Mouse (Mus musculus) kidney, postnatal 25 days (tissue): ENCODE results near the gene Nploc4.

Experiments used
- DNase-seq, 2 experiments: peaks; one replicate each; pipeline ENCODE4 v3.0.0; 2021; ENCODE audit warnings: mixed read lengths in 2 of 2

The Nploc4 gene

DNA sequence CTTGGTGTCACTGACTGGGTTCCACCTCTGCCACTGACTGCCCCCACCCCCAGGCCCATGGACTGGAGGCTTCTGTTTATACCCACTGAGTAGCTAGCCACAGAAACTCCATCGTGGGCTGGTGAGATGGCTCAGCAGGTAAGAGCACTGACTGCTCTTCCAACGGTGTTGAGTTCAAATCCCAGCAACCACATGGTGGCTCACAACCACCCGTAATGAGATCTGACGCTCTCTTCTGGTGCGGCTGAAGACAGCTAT lies 85.5 kb downstream of the Nploc4 start:
- DNase-seq, result peak in 1 of 2 experiments; percentile 41

DNA sequence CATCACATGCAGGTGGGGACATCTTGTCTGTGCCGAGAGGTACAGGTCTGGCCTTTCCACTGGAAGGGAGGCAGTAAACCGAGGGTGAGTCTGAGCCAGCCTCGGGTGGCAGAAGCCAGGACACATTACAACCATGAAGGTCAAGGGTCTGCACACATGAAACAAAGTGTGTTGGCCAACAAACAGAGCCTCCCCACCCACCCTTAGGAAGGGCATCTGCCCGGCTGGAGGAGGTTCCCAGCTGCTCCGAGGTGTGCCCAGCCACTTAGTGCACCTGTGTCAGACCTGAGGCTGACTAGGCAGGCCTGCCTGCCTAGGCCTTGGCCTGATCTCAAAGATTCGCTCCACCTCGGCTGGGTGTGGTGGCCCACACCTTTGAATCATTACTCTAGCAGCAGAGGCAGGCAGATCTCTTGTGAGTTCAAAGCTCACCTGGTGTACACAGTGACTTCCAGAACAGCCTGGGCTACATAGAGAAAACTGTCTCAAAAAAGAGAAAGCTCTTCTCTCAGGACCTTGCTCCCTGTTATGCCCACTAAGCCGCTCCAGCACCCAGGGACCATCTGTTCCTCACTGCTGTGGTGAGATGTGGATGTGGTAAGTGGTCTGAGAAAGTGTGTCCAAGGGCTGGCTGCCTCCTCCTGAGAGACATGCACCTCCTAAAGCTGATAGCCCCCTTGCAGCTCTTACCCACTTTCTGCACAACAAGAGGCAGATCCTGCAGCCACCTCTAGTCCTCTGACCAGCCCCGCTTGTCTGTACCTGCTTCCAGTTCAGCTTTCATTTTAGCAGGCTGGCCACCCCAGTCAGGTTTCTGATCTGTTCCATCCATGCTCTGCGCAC lies 86.0 kb downstream of the Nploc4 start:
- peak; percentile 15 to 69 for DNase-seq

DNA sequence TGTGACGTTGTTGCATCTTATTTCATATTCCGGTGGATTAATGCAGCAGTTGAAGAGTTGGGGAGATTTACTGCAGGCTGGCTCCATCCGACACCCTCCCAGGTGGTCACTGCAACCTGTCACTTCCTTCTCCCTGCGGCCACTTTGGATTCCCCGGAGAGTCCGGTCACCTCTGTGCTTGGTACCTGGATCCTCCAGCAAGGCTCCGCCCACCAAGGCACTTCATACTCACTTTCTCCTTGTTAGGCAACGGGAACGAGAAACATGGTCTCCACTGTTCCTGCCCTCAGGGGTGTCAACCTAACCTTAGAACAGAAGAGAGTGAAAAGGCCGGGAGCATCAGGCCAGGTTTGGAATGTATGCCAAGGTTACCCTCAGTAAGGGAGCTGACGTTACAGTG lies 86.8 kb downstream of the Nploc4 start:
- peak; percentile 59 to 86 for DNase-seq

DNA sequence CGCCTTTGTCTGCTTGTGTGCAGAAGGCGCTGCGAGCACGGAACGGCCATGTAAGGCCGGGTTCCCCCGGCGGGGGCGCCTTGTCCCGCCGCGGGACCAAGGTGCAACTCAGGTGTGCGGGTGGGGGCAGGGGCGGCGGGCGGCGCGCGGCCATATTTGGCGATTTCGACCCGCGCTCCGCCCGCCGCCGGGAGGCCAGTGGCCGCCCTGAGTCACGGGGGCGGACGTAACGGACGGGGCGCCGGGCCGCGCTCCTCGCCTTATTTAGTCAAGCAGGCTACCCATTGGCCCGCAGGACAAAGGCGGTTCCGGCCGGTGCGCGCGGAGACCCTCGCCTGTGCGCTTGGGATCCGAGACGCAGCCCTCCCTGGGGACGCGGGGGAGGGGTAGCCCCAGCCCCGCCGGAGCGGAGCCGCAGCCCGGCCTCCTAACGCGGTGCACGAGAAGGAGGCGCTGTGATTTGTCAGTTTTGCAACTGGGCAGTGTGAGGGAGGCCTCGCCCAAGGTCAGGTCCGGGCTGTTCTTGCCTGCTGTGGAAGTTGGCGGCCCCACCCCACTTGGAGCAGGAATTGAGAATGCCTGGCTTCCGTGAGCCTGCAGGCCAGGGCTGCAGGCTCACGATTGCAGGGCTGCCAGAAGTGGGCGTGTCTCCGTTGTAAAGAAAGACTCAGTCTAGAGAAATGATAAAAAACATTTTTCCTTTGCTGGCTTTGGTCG lies 87.4 kb downstream of the Nploc4 start:
- DNase-seq, result peak; percentile 91 to 98

GRCm38 (mm10) chr11:120349371-120349985 lies 88.0 kb downstream of the Nploc4 start:
- DNase-seq, result peak; percentile 59 to 86

- DNase-seq, result peak; percentile 73 to 89
Observed at GRCm38 (mm10) chr11:120348684-120349370, 88.7 kb downstream of the Nploc4 start.

GRCm38 (mm10) chr11:120347791-120348683 lies 89.5 kb downstream of the Nploc4 start, which contains the start of gene Actg1:
TSS of gene Actg1 (minus strand) at chr11:120348542.
- peak; percentile 84 to 97 for DNase-seq

DNA sequence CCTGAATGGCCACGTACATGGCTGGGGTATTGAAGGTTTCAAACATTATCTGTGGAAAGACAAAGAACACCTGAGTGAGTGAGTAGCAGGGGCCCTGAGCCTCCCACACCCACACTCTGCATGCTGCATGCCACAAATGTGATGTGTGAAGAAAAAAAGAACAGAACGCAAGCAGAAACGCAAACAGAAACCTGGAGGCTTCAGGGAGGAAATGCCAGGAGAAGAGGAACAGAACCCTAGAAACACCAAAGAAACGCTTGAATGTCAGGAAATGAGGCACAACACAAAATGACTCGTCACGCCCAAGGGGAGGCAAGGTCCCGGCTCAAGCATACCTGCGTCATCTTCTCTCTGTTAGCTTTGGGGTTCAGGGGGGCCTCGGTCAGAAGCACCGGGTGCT lies 90.2 kb downstream of the Nploc4 start:
- peak; percentile 20 to 35 for DNase-seq

GRCm38 (mm10) chr11:120346383-120347034 lies 91.0 kb downstream of the Nploc4 start:
- peak in 1 of 2 experiments; percentile 37 for DNase-seq

DNA sequence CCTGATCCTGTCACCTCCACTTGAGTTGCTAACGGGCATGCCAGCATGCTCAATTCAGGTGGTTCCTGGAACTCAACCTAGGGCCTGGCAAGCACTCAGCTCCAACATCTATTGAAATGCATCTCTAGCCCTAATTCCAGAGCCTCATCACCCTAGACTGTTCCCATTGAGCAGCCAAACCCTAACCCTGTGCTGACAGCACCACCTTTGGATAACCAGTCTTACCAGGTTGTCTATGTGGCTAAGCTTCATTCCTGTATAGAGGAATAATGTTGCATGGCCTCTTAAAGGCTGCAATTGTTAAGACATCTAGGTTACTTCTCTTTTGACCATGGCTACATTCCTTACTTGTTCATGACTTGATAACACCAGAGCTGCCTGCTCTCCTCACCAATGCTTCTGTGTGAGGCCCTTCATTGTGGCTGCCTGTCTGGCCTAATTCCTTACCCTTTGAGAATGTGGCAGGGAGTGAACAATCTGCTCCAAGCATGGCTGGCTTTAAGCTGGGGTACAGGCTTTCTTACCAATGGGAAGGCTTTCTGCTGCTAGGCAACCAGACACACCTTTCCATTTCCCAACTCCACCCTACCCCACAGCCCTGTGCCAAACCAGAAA lies 92.3 kb downstream of the Nploc4 start:
- DNase-seq, result peak in 1 of 2 experiments; percentile 51

- DNase-seq, result peak in 1 of 2 experiments; percentile 38
Observed at GRCm38 (mm10) chr11:120344310-120344920, 93.1 kb downstream of the Nploc4 start.

GRCm38 (mm10) chr11:120343519-120344309 lies 93.8 kb downstream of the Nploc4 start:
- peak in 1 of 2 experiments; percentile 45 for DNase-seq

- DNase-seq, result peak in 1 of 2 experiments; percentile 20
Observed at GRCm38 (mm10) chr11:120342656-120343160, 94.8 kb downstream of the Nploc4 start.

DNA sequence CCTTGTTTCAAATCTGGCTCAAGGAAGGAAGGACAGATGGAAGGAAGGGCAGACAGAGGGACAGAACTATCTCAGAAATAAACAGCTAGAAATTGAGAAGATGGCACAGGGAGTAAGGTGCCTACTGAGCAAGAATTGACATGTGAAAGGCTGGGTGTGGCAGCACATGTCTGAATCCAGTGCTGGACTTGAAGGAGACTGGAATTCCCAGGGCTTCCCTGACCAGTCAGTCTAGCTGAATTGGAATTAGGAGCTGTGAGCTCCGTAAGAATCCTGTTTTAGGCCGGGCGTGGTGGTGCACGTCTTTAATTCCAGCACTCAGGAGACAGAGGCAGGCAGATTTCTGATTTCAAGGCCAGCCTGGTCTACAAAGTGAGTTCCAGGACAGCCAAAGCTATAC lies 95.8 kb downstream of the Nploc4 start:
- DNase-seq, result peak in 1 of 2 experiments; percentile 26

DNA sequence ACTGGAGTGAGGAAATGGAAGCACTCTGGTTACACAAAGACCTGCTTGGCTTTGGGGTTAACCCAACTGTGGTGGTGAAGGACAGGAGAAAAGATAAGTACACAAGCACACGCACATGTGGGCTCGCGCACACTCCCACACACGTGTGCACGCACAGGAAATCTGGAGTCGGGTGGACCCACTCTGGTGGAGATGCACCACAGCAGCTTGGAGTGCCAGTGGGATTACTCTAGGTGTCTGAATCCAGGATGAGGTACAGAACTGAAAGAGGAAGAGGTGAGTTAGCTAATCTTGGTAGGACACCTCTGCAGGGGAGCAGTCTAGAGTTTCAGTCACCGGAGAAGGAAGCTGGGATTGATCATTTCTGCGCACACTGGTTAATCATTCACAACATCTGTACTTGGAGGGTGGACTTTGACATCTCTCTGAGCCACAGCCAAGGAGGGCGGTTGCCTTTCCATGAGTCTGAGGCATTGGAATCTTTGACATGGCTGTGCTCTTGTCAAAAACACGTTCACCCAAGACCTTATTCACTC lies 97.5 kb downstream of the Nploc4 start:
- DNase-seq, result peak; percentile 77 to 90

GRCm38 (mm10) chr11:120338786-120339185 lies 98.7 kb downstream of the Nploc4 start:
- peak in 1 of 2 experiments; percentile 5 for DNase-seq

DNA sequence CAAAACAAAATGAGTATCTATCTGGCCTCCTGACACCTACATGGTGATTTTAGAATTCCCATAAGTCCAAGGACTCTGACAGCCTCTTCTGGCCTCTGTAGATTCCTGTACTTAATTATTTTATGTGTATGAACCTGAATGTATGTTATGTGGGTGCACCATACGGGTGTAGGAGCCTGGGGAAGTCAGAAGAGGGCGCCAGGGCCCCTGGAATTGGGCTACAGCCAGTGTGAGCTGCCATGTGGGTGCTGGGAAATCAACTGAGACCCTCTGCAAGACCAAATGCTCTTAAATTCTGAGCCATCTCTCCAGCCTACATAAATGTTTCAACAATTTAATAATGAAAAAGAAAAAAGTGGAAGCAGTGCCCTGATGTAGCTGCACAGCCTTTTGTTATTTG lies 100.1 kb downstream of the Nploc4 start:
- peak in 1 of 2 experiments; percentile 29 for DNase-seq

GRCm38 (mm10) chr11:120335431-120336021 lies 102.0 kb downstream of the Nploc4 start:
- peak in 1 of 2 experiments; percentile 27 for DNase-seq
